Mouse (Mus musculus) regulatory T cell (primary cell): Measurements from ENCODE around the gene Itga8.

Experiments used
- in situ Hi-C: fragments of 300-600 bp; cut with MboI, MseI; formaldehyde crosslinking; loops from one replicate; pipeline ENCODE4 v1.15.1; 2025; ENCODE audit warnings: high pct_unique_total_duplicates

Itga8 gene

GRCm38 (mm10) chr2:12301431-12302170 is at the start of gene Itga8:
Gene Itga8 (minus strand): TSS chr2:12301922.
- in situ Hi-C loops: no loop called here

- in situ Hi-C loops: no loop called here
These were observed 47.2 kb upstream of the Itga8 start for GRCm38 (mm10) chr2:12348914-12349313.

GRCm38 (mm10) chr2:12331962-12332361 is 30.2 kb upstream of the Itga8 start:
- in situ Hi-C loops: no loop called here

GRCm38 (mm10) chr2:12329620-12330019 is 27.9 kb upstream of the Itga8 start:
- in situ Hi-C loops: no loop called here

GRCm38 (mm10) chr2:12329068-12329407 is 27.3 kb upstream of the Itga8 start:
- in situ Hi-C loops: no loop called here

GRCm38 (mm10) chr2:12328355-12329067 is 26.8 kb upstream of the Itga8 start:
- in situ Hi-C loops: no loop called here

GRCm38 (mm10) chr2:12327691-12328354 is 26.1 kb upstream of the Itga8 start:
- in situ Hi-C loops: no loop called here

- in situ Hi-C loops: no loop called here
These were observed 25.5 kb upstream of the Itga8 start for GRCm38 (mm10) chr2:12327216-12327615.

- in situ Hi-C loops: no loop called here
These were observed 24.1 kb upstream of the Itga8 start for GRCm38 (mm10) chr2:12325868-12326267.

GRCm38 (mm10) chr2:12325417-12325816 is 23.7 kb upstream of the Itga8 start:
- in situ Hi-C loops: no loop called here

GRCm38 (mm10) chr2:12320914-12321313 is 19.2 kb upstream of the Itga8 start:
- in situ Hi-C loops: no loop called here

GRCm38 (mm10) chr2:12318715-12319114 is 17.0 kb upstream of the Itga8 start:
- in situ Hi-C loops: no loop called here

GRCm38 (mm10) chr2:12318036-12318435 is 16.3 kb upstream of the Itga8 start:
- in situ Hi-C loops: no loop called here

GRCm38 (mm10) chr2:12317343-12317742 is 15.6 kb upstream of the Itga8 start:
- in situ Hi-C loops: no loop called here

GRCm38 (mm10) chr2:12316361-12316760 is 14.6 kb upstream of the Itga8 start:
- in situ Hi-C loops: no loop called here

- in situ Hi-C loops: no loop called here
These were observed 12.3 kb upstream of the Itga8 start for GRCm38 (mm10) chr2:12314028-12314427.

- in situ Hi-C loops: loop anchor here (5.0 kb wide), 1 partner anchor 306 kb away; no protein-coding TSS in a partner anchor
These were observed 6.7 kb upstream of the Itga8 start for GRCm38 (mm10) chr2:12308466-12308865.

GRCm38 (mm10) chr2:12307311-12307710 is 5.6 kb upstream of the Itga8 start:
- in situ Hi-C loops: loop anchor here (5.0 kb wide), 1 partner anchor 305 kb away; no protein-coding TSS in a partner anchor

GRCm38 (mm10) chr2:12305064-12305650 is 3.4 kb upstream of the Itga8 start:
- in situ Hi-C loops: loop anchor here (5.0 kb wide), 1 partner anchor 303 kb away; no protein-coding TSS in a partner anchor

- in situ Hi-C loops: no loop called here
These were observed 1.1 kb downstream of the Itga8 start for GRCm38 (mm10) chr2:12300449-12301228.

GRCm38 (mm10) chr2:12297287-12297686 is 4.4 kb downstream of the Itga8 start:
- in situ Hi-C loops: no loop called here
